Mouse (Mus musculus) intestine, embryonic 14.5 days (tissue): ENCODE data around the gene Mdga2. TPM values are rescaled to one million over a fixed set of nuclear protein-coding genes. Genes with fewer than 3 reads are reported as not detected.

Source experiments
- ATAC-seq: fragments of 200-750 bp; cut with Nextera tagmentation; replicated peaks from 2 replicates; pipeline ENCODE4 v1.8.0; 2017; ENCODE audit warnings: low read depth, moderate number of reproducible peaks, moderate TSS enrichment, moderate library complexity; ENCODE audit not compliant: low FRiP score, low TSS enrichment
- DNase-seq: peaks from one replicate; pipeline ENCODE4 v3.0.0-alpha.2; 2018; ENCODE audit warnings: low spot score
- H3K27ac ChIP-seq: fragments of 300-500 bp; sonication (generic); 2 replicates; pipeline ENCODE4 v1.5.1; 2014; ENCODE audit warnings: low read depth, mild to moderate bottlenecking, control low read depth
- H3K27me3 ChIP-seq: fragments of 300-500 bp; sonication (generic); replicated peaks from 2 replicates; pipeline ENCODE4 v1.6.1; 2014; ENCODE audit warnings: low read length, control low read depth; ENCODE audit not compliant: control insufficient read depth, insufficient read depth
- H3K36me3 ChIP-seq: fragments of 300-500 bp; sonication (generic); 2 replicates; pipeline ENCODE4 v1.6.1; 2014; ENCODE audit warnings: low read length, control low read depth; ENCODE audit not compliant: control insufficient read depth, insufficient read depth
- H3K4me1 ChIP-seq: fragments of 300-500 bp; sonication (generic); replicated peaks from 2 replicates; pipeline ENCODE4 v1.6.1; 2014; ENCODE audit warnings: low read length, control low read depth, mixed read lengths; ENCODE audit not compliant: control insufficient read depth, insufficient read depth
- H3K4me2 ChIP-seq: fragments of 300-500 bp; sonication (generic); 2 replicates; pipeline ENCODE4 v1.6.1; 2014; ENCODE audit warnings: low read length
- H3K4me3 ChIP-seq: fragments of 300-500 bp; sonication (generic); 2 replicates; pipeline ENCODE4 v1.5.1; 2014; ENCODE audit warnings: low read depth, low read length, control low read depth, mixed read lengths
- H3K9ac ChIP-seq: fragments of 300-500 bp; sonication (generic); 2 replicates; pipeline ENCODE4 v1.6.1; 2014; ENCODE audit warnings: mild to moderate bottlenecking, low read length
- H3K9me3 ChIP-seq: fragments of 300-500 bp; sonication (generic); 2 replicates; pipeline ENCODE4 v1.6.1; 2016; ENCODE audit warnings: low read length, control low read depth; ENCODE audit not compliant: control insufficient read depth
- WGBS: fragments of 180-500 bp; shearing (Covaris S2); extraction: QIAGEN DNeasy Blood & Tissue Kit; methylation state at CpG from one replicate; pipeline ENCODE4 v1.1.7; 2014; 5-methylcytosine and 5-hydroxymethylcytosine counted together
- polyA plus RNA-seq: library from polyadenylated mRNA; unstranded; fragments of >200 nt; fragmentation: Nextera tagmentation; extraction: Ambion mirVana; gene quantifications from 2 replicates; pipeline ENCODE4 v1.2.1, GENCODE M21; 2014

The Mdga2 gene
- polyA plus RNA-seq, 1 experiment from 2014 or later = 0.91 TPM

DNA sequence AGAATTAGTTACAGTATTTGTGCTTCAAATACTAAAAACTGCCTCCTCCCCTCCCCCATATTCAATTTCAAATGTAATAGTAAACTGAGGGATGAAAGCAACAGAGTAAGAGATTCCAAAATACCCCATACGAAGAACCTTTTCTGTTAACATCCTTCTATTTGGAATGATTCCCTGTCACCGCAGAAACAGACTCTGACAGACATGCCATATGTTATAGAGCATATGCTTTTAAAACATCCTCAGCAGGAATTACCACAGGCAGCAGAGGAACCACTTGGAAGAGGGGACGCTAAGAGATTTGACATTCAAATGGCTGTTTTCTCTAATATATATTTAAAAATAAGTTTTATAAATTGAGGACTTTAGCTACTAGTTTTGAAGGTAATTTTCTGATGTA, 333.1 kb downstream of the Mdga2 start:
- ATAC-seq (no peak), DNase-seq (no peak)
- Histone ChIP-seq H3K9ac (no peak overlapping the region), H3K4me3 (no peak overlapping the region), H3K4me2 (no peak overlapping the region), H3K27me3 (no peaks in the 10 kb centered on the region), H3K4me1 (no peaks in the 10 kb centered on the region), H3K9me3 (no peaks in the 10 kb centered on the region), H3K36me3 (no peaks in the 10 kb centered on the region), H3K27ac (no peak overlapping the region)
- 89% methylated on average over 3 of the region's 3 CpGs for WGBS

DNA sequence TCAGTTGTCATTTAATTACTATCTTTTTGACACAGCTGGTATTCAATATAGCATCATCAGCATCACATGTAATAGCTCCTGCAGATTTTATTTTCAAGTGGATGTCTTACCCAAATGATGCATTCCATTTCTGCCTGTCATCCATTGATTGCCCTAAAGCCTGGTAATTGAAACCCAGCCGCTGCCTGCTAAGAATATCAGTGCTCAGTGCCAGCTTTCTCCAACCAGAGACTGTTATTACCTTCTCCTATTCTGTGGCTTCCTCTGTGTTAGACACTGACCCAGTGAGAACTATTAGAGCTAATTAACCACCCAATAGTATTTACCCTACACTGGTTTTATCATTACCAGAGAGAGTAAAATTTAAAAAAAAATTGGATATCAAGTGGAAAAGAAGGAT, 333.7 kb downstream of the Mdga2 start:
- ATAC-seq (no peak), DNase-seq (no peak)
- no peaks in the 10 kb centered on the region for H3K36me3 ChIP-seq
- no peaks in the 10 kb centered on the region for H3K9me3 ChIP-seq
- no peak overlapping the region for H3K4me2 ChIP-seq
- WGBS = 74% methylated on average over 1 of the region's 1 CpGs
- H3K27ac ChIP-seq = no peak overlapping the region
- no peaks in the 10 kb centered on the region for H3K4me1 ChIP-seq
- H3K4me3 ChIP-seq = no peak overlapping the region
- H3K27me3 ChIP-seq = no peaks in the 10 kb centered on the region
- no peak overlapping the region for H3K9ac ChIP-seq

DNA sequence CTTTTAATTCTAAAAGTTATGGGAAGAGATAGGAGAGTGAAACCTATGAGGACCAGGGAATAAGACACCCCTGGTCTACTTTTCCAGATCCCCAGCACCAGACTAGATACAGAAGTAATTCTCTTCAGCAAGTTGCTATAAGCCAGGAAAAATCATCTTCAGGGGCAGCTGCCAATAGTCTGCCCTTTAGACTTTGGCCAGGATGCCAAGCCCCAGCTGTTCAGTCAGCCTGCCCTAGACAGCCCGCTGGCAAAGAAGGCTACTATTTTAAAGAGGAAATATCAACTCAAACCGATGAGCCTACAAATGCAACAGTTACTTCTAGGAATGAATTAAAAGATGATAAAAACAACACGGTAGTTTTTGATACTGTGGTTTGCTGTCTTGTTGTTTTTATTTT, 356.1 kb downstream of the Mdga2 start:
- Histone ChIP-seq H3K27ac (no peak overlapping the region), H3K36me3 (no peaks in the 10 kb centered on the region), H3K9ac (no peak overlapping the region), H3K27me3 (no peaks in the 10 kb centered on the region), H3K9me3 (no peaks in the 10 kb centered on the region), H3K4me1 (no peaks in the 10 kb centered on the region), H3K4me3 (no peak overlapping the region), H3K4me2 (no peak overlapping the region)
- no peak for ATAC-seq
- 74% methylated on average over 3 of the region's 3 CpGs for WGBS
- no peak for DNase-seq

DNA sequence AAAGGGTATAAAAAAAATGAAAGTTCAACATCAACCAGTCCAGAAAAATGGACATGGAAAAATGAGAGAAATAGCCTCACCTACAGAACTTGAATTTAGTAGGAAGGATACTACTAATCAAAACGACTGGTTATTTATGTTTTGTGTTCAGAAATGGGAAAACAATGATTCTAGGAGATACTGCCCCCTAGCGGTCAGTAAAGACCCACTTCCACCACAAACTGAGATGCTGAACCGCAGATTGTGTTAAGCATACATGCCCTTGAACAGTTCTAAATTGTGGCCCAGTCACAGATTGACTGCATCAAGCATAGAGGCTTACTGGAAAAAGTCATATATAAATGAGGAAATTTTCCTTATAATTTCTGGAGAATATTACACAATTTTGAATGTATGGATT, 369.2 kb downstream of the Mdga2 start:
- DNase-seq = no peak
- H3K9me3 ChIP-seq = no peaks in the 10 kb centered on the region
- H3K4me1 ChIP-seq = no peaks in the 10 kb centered on the region
- H3K27ac ChIP-seq = no peak overlapping the region
- no peak overlapping the region for H3K9ac ChIP-seq
- H3K36me3 ChIP-seq = no peaks in the 10 kb centered on the region
- no peak overlapping the region for H3K4me3 ChIP-seq
- WGBS = 24% methylated on average over 3 of the region's 3 CpGs
- H3K27me3 ChIP-seq = no peaks in the 10 kb centered on the region
- H3K4me2 ChIP-seq = no peak overlapping the region
- no peak for ATAC-seq

DNA sequence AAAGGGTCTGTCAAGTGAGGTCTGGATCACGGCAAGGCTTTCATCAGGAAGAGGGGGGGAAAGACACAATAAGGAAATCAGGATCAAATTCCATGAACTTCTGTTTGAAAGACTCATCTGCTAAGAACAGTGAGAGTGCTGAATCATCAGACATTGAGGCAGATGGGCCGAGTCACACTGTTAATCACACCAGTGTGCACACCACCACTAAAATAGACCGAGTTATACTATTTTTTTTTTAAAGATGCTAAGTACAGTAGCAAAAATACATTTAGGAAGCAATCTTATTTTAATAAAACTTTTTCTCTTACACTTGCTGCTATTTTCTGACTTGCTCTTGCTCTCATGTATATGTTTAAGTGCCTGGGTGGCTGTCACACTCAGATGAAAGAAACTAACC, 382.0 kb downstream of the Mdga2 start:
- Histone ChIP-seq H3K9ac (no peak overlapping the region), H3K36me3 (no peaks in the 10 kb centered on the region), H3K27ac (no peak overlapping the region), H3K4me1 (no peaks in the 10 kb centered on the region), H3K4me2 (no peak overlapping the region), H3K4me3 (no peak overlapping the region), H3K27me3 (no peaks in the 10 kb centered on the region), H3K9me3 (no peaks in the 10 kb centered on the region)
- 38% methylated on average over 3 of the region's 3 CpGs for WGBS
- no peak for DNase-seq
- no peak for ATAC-seq

DNA sequence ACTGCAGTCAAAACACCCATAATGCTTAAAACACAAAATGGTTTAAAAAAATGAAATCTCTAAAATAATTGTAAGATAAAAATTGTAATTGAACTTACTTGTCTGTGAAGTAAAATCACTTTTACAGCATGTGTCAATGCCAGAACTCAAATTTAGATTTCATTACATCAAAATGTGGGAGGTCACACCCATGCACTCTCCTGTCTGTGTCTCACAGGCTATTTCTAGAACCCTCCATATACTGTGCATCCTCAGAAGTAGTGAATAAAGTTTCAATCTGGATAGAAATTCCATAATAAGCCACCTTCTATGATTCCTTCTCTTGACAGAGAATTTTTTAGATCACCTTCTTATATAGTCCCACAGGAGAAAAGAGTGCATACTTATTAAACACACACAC, 466.7 kb downstream of the Mdga2 start:
- H3K4me1 ChIP-seq = no peaks in the 10 kb centered on the region
- no peak overlapping the region for H3K27ac ChIP-seq
- H3K9me3 ChIP-seq = no peaks in the 10 kb centered on the region
- ATAC-seq = no peak
- H3K27me3 ChIP-seq = no peaks in the 10 kb centered on the region
- no peaks in the 10 kb centered on the region for H3K36me3 ChIP-seq
- no peak overlapping the region for H3K9ac ChIP-seq
- no peak overlapping the region for H3K4me2 ChIP-seq
- no peak overlapping the region for H3K4me3 ChIP-seq
- no peak for DNase-seq

DNA sequence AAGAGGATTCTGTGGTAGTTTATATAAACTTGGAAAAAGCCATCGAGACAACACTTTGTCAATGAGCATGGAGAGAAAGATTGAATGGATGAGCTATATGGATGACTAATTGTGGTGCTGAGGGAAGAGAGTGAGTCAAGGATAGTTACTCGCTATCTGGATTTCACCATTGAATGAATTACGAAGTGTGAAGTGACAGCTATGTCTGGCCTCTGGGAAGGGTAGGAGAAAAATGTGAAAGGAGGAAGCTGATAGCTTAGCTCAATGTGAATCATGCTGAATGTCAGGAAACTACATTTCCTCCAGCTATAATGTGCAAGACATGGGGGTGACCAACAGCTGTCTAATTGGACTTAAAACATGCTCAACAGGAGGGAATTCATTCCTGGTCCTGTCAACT, 487.8 kb downstream of the Mdga2 start:
- no peaks in the 10 kb centered on the region for H3K4me1 ChIP-seq
- H3K9me3 ChIP-seq = no peaks in the 10 kb centered on the region
- H3K36me3 ChIP-seq = no peaks in the 10 kb centered on the region
- DNase-seq (no peak), ATAC-seq (no peak)
- H3K4me2 ChIP-seq = no peak overlapping the region
- no peak overlapping the region for H3K4me3 ChIP-seq
- 75% methylated on average over 3 of the region's 3 CpGs for WGBS
- H3K9ac ChIP-seq = no peak overlapping the region
- H3K27me3 ChIP-seq = no peaks in the 10 kb centered on the region
- H3K27ac ChIP-seq = no peak overlapping the region

DNA sequence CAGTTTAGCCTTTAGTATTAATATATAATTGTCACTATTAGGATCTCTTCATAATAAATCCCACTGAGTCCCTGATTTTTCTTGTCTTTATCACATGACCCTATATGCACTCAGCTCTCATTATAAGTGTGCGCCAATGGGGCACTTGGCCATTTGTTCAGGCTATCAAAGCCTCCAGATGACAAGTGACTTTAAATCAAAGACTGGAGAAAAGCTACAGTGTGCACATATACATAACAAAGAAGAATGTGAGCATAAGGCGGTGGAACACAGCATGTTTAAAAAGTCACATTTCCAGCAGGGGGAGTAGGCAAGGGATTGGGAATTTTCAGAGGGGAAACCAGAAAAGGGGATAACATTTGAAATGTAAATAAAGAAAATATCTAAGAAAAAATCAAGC, 497.9 kb downstream of the Mdga2 start:
- Histone ChIP-seq H3K36me3 (no peaks in the 10 kb centered on the region), H3K27me3 (no peaks in the 10 kb centered on the region), H3K9me3 (no peaks in the 10 kb centered on the region), H3K27ac (no peak overlapping the region), H3K4me1 (no peaks in the 10 kb centered on the region), H3K4me3 (no peak overlapping the region), H3K4me2 (no peak overlapping the region), H3K9ac (no peak overlapping the region)
- no peak for ATAC-seq
- DNase-seq = no peak
- WGBS = 79% methylated on average over 2 of the region's 2 CpGs

DNA sequence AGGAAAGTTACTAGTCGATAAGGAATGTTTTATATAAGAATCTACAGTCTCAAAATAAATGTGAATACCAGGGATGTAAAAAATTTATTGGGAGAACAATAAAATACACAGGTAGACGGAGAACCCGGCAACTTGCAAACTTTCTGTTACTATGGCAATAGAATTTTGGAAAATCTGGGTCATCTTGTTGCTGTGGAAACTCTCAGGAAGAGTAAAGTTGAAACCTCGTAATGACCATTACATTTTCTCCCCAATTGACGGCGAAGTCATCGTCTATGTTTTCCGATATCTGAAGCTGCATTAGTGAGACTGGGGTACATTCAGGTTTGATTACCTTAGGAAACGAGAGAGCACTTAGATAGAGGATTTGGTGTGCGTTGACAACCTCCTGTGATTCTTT, 514.0 kb downstream of the Mdga2 start:
- Histone ChIP-seq H3K27me3 (no peaks in the 10 kb centered on the region), H3K27ac (no peak overlapping the region), H3K4me1 (no peaks in the 10 kb centered on the region), H3K36me3 (no peaks in the 10 kb centered on the region), H3K4me3 (no peak overlapping the region), H3K9ac (no peak overlapping the region), H3K4me2 (no peak overlapping the region), H3K9me3 (no peaks in the 10 kb centered on the region)
- DNase-seq (no peak), ATAC-seq (no peak)
- 83% methylated on average over 10 of the region's 10 CpGs for WGBS
